Mouse (Mus musculus) intestine, embryonic 16.5 days (tissue): ENCODE measurements around the gene Pacrg. TPM values are rescaled to one million over a fixed set of nuclear protein-coding genes. Genes with fewer than 3 reads are reported as not detected.

ENCODE experiments used
- ATAC-seq: fragments of 200-750 bp; cut with Nextera tagmentation; 2 replicates; pipeline ENCODE4 v1.8.0; 2017; ENCODE audit warnings: moderate TSS enrichment, moderate library complexity
- H3K27ac ChIP-seq: fragments of 300-500 bp; sonication (generic); 2 replicates; pipeline ENCODE4 v1.5.1; 2014; ENCODE audit warnings: mild to moderate bottlenecking, low read length
- H3K27me3 ChIP-seq: fragments of 300-500 bp; sonication (generic); replicated peaks from 2 replicates; pipeline ENCODE4 v1.6.1; 2014; ENCODE audit warnings: low read length, control low read depth, mixed read lengths; ENCODE audit not compliant: control insufficient read depth, insufficient read depth
- H3K36me3 ChIP-seq: fragments of 300-500 bp; sonication (generic); 2 replicates; pipeline ENCODE4 v1.6.1; 2014; ENCODE audit warnings: low read length, control low read depth; ENCODE audit not compliant: control insufficient read depth, insufficient read depth
- H3K4me1 ChIP-seq: fragments of 300-500 bp; sonication (generic); 2 replicates; pipeline ENCODE4 v1.6.1; 2014; ENCODE audit warnings: low read length, control low read depth, mixed read lengths; ENCODE audit not compliant: control insufficient read depth, insufficient read depth
- H3K4me2 ChIP-seq: fragments of 300-500 bp; sonication (generic); 2 replicates; pipeline ENCODE4 v1.6.1; 2014; ENCODE audit warnings: low read depth, low read length, control low read depth
- H3K4me3 ChIP-seq: fragments of 300-500 bp; sonication (generic); 2 replicates; pipeline ENCODE4 v1.5.1; 2014; ENCODE audit warnings: mild to moderate bottlenecking, low read length
- H3K9ac ChIP-seq: fragments of 300-500 bp; sonication (generic); 2 replicates; pipeline ENCODE4 v1.6.1; 2014; ENCODE audit warnings: low read depth, low read length
- H3K9me3 ChIP-seq: fragments of 300-500 bp; sonication (generic); 2 replicates; pipeline ENCODE4 v1.6.1; 2016; ENCODE audit warnings: low read length, control low read depth; ENCODE audit not compliant: control insufficient read depth
- WGBS: fragments of 180-500 bp; shearing (Covaris S2); extraction: QIAGEN DNeasy Blood & Tissue Kit; methylation state at CpG from one replicate; pipeline ENCODE4 v1.1.7; 2014; 5-methylcytosine and 5-hydroxymethylcytosine counted together
- polyA plus RNA-seq: library from polyadenylated mRNA; unstranded; fragments of >200 nt; fragmentation: Nextera tagmentation; extraction: Ambion mirVana; gene quantifications from 2 replicates; pipeline ENCODE4 v1.2.1, GENCODE M21; 2015

The Pacrg gene
- polyA plus RNA-seq, 1 experiment from 2014 or later, result 0.66 TPM

DNA sequence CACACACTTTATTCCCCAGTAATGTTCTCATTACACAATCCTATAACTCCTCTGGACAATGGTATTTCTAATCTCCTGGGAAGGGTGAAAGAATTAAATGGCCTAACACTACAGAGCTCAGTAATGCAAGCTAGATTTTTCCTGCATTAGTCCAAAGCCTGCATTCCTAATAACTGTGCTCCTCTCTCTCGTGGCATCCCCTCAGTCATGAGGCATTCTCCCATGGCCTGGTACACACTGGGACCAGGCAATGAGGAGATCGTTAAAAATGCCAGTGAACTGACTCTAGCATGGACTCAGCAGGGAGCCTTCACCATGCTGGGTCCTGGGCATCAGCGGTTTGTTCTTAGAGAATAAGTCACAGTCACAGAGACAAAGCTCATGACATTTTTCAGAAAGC lies 256.8 kb downstream of the Pacrg start:
- no peak for ATAC-seq
- H3K4me3 ChIP-seq, result no peak overlapping the region
- no peak overlapping the region for H3K27ac ChIP-seq
- WGBS, result 66% methylated on average over 3 of the region's 3 CpGs
- no peaks in the 10 kb centered on the region for H3K36me3 ChIP-seq
- no peak overlapping the region for H3K4me2 ChIP-seq
- no peaks in the 10 kb centered on the region for H3K4me1 ChIP-seq
- no peaks in the 10 kb centered on the region for H3K27me3 ChIP-seq
- H3K9ac ChIP-seq, result no peak overlapping the region
- H3K9me3 ChIP-seq, result no peaks in the 10 kb centered on the region

DNA sequence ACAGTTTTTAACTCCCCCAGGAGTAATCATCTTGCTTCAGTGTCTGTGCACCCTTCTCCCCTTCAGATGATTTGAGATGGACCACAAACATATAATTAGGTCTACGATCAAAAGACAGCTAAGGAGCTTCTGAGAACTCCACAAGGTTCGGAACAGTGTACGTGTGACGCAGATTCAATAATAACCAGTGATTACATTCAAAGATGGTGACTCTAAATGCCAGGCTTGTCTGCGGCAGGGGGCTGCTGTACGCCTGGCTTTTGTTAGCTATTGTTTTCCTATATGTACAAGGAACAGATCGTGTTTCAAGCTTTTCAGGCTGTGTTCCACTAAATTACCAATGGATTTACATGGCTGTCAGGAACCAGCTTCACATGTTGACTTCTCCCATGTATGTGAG lies 264.8 kb downstream of the Pacrg start:
- no peak overlapping the region for H3K9ac ChIP-seq
- H3K4me3 ChIP-seq, result no peak overlapping the region
- no peaks in the 10 kb centered on the region for H3K36me3 ChIP-seq
- no peaks in the 10 kb centered on the region for H3K9me3 ChIP-seq
- H3K4me2 ChIP-seq, result no peak overlapping the region
- no peak overlapping the region for H3K27ac ChIP-seq
- H3K4me1 ChIP-seq, result no peaks in the 10 kb centered on the region
- no peaks in the 10 kb centered on the region for H3K27me3 ChIP-seq
- WGBS, result 82% methylated on average over 7 of the region's 7 CpGs
- no peak for ATAC-seq

DNA sequence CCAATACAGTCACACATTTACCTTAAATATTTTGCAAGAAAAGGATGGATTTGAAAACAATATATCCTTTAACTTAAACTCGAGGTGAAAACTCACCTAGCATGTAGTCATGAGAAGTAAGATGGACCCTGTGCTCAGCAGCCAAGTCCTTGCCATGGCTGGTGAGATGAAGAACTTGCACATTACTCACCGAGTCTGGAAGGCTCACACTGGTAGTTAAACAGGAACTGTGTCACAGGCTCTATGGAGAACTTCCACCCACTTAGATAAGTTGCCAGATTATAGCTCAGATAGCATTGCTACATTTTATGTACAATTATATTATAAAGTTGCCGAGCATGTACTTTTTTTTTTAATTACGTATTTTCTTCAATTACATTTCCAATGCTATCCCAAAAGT lies 267.7 kb downstream of the Pacrg start:
- Histone ChIP-seq H3K4me2 (no peak overlapping the region), H3K9ac (no peak overlapping the region), H3K36me3 (no peaks in the 10 kb centered on the region), H3K9me3 (no peaks in the 10 kb centered on the region), H3K4me1 (no peaks in the 10 kb centered on the region), H3K27ac (no peak overlapping the region), H3K4me3 (no peak overlapping the region), H3K27me3 (no peaks in the 10 kb centered on the region)
- no peak for ATAC-seq
- 87% methylated on average over 4 of the region's 4 CpGs for WGBS

- no peaks in the 10 kb centered on the region for H3K27me3 ChIP-seq
- H3K27ac ChIP-seq, result no peak overlapping the region
- H3K9me3 ChIP-seq, result no peaks in the 10 kb centered on the region
- ATAC-seq, result no peak
- 79% methylated on average over 10 of the region's 10 CpGs for WGBS
- H3K4me3 ChIP-seq, result no peak overlapping the region
- no peaks in the 10 kb centered on the region for H3K4me1 ChIP-seq
- no peaks in the 10 kb centered on the region for H3K36me3 ChIP-seq
- H3K4me2 ChIP-seq, result no peak overlapping the region
- no peak overlapping the region for H3K9ac ChIP-seq
These were observed 270.8 kb downstream of the Pacrg start for GRCm38 (mm10) chr17:10569270-10569669.

- Histone ChIP-seq H3K4me2 (no peak overlapping the region), H3K9me3 (no peaks in the 10 kb centered on the region), H3K4me3 (no peak overlapping the region), H3K27ac (no peak overlapping the region), H3K27me3 (no peaks in the 10 kb centered on the region), H3K9ac (no peak overlapping the region), H3K36me3 (no peaks in the 10 kb centered on the region), H3K4me1 (no peaks in the 10 kb centered on the region)
- 85% methylated on average over 3 of the region's 3 CpGs for WGBS
- no peak for ATAC-seq
These were observed 272.7 kb downstream of the Pacrg start for GRCm38 (mm10) chr17:10567411-10567810.

- Histone ChIP-seq H3K36me3 (no peaks in the 10 kb centered on the region), H3K4me1 (no peaks in the 10 kb centered on the region), H3K27ac (no peak overlapping the region), H3K4me2 (no peak overlapping the region), H3K4me3 (no peak overlapping the region), H3K27me3 (no peaks in the 10 kb centered on the region), H3K9ac (no peak overlapping the region), H3K9me3 (no peaks in the 10 kb centered on the region)
- 93% methylated on average over 5 of the region's 5 CpGs for WGBS
- ATAC-seq, result no peak
These were observed 275.9 kb downstream of the Pacrg start for GRCm38 (mm10) chr17:10564191-10564590.

GRCm38 (mm10) chr17:10562871-10563270 lies 277.2 kb downstream of the Pacrg start:
- 87% methylated on average over 7 of the region's 7 CpGs for WGBS

GRCm38 (mm10) chr17:10560053-10560452 lies 280.1 kb downstream of the Pacrg start:
- ATAC-seq, result no peak
- no peak overlapping the region for H3K4me2 ChIP-seq
- H3K4me1 ChIP-seq, result no peaks in the 10 kb centered on the region
- no peak overlapping the region for H3K27ac ChIP-seq
- H3K9ac ChIP-seq, result no peak overlapping the region
- 84% methylated on average over 3 of the region's 3 CpGs for WGBS
- no peaks in the 10 kb centered on the region for H3K36me3 ChIP-seq
- no peaks in the 10 kb centered on the region for H3K9me3 ChIP-seq
- H3K27me3 ChIP-seq, result no peaks in the 10 kb centered on the region
- H3K4me3 ChIP-seq, result no peak overlapping the region

More at GRCm38 (mm10) chr17:10562871-10563270, 277.2 kb downstream of the Pacrg start:
- H3K4me2 ChIP-seq, result no peak overlapping the region
- no peaks in the 10 kb centered on the region for H3K4me1 ChIP-seq
- H3K27me3 ChIP-seq, result no peaks in the 10 kb centered on the region
- no peak overlapping the region for H3K9ac ChIP-seq
- no peak for ATAC-seq
- H3K27ac ChIP-seq, result no peak overlapping the region
- no peaks in the 10 kb centered on the region for H3K9me3 ChIP-seq
- H3K4me3 ChIP-seq, result no peak overlapping the region
- H3K36me3 ChIP-seq, result no peaks in the 10 kb centered on the region

- H3K36me3 ChIP-seq, result no peaks in the 10 kb centered on the region
- no peak overlapping the region for H3K4me2 ChIP-seq
- no peaks in the 10 kb centered on the region for H3K4me1 ChIP-seq
- H3K4me3 ChIP-seq, result no peak overlapping the region
- no peak overlapping the region for H3K27ac ChIP-seq
- 58% methylated on average over 8 of the region's 8 CpGs for WGBS
- H3K9ac ChIP-seq, result no peak overlapping the region
- no peaks in the 10 kb centered on the region for H3K27me3 ChIP-seq
- ATAC-seq, result no peak
- H3K9me3 ChIP-seq, result no peaks in the 10 kb centered on the region
These were observed 281.4 kb downstream of the Pacrg start for GRCm38 (mm10) chr17:10558671-10559070.

DNA sequence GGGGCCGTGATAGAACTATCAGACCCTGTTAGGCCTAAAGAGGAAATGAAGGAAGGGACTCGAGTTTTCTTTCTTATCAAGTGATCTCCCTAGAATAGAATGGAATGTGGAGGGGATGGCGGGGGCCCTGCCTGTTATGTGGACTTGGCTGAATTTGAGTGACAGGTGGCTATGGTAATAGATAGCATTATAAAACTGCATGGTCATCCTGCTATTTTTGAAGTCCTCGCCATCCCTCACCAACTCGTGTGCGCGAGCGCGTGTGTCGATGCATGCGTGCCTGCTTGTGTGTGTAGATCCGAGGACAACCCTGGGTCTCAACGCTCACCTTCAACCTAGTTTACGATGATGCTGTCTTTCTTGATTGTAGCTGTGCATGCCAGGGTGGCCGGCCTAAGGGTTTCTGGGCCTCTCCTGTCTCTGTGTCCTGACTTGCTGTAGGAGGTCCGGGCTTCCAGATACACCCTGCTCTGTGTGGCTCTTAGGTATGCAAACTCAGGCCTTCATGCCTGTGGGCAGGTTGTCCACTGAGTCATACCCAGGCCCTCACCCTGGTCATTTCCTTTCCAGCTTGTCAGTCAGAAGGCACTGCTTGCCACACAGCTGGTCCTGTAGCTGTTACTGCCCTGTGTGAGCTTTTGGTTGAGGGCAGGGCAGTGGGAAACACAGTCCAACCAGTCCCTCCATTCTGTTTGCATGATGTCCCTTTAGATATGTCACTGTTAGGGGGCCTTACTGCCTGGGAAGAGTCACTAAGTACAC lies 287.6 kb downstream of the Pacrg start:
- no peak overlapping the region for H3K27ac ChIP-seq
- no peak overlapping the region for H3K9ac ChIP-seq
- H3K4me2 ChIP-seq, result no peak overlapping the region
- no peaks in the 10 kb centered on the region for H3K4me1 ChIP-seq
- no peaks in the 10 kb centered on the region for H3K9me3 ChIP-seq
- WGBS, result 89% methylated on average over 16 of the region's 16 CpGs
- H3K4me3 ChIP-seq, result no peak overlapping the region
- H3K36me3 ChIP-seq, result no peaks in the 10 kb centered on the region
- no peaks in the 10 kb centered on the region for H3K27me3 ChIP-seq
- ATAC-seq, result no peak
